Mouse (Mus musculus): ENCODE measurements around the gene Habp4. TPM values are rescaled to one million over a fixed set of nuclear protein-coding genes. Genes with fewer than 3 reads are reported as not detected.

The Habp4 gene
- polyA plus RNA-seq, 1 experiment from 2014 or later = 10.0 TPM

GRCm38 (mm10) chr13:64198310-64198709, 36.7 kb downstream of the Habp4 start:
- H3K36me3 ChIP-seq (replicated peaks) = no peaks in the 10 kb centered on the region
- H3K27me3 ChIP-seq = no peaks in the 10 kb centered on the region
- no peak overlapping the region for H3K4me3 ChIP-seq (replicated peaks)
- WGBS (ENCODE audit: insufficient replicate concordance) = 64% methylated on average over 4 of the region's 4 CpGs
- no peak for ATAC-seq (ENCODE audit: insufficient read depth)
- H3K4me1 ChIP-seq (replicated peaks) = no peaks in the 10 kb centered on the region
- no peak overlapping the region for H3K27ac ChIP-seq (replicated peaks)
- no peak overlapping the region for H3K9ac ChIP-seq
- H3K9me3 ChIP-seq (replicated peaks) = no peaks in the 10 kb centered on the region
- no peak overlapping the region for H3K4me2 ChIP-seq

- Histone ChIP-seq H3K36me3 (replicated peaks) (no peaks in the 10 kb centered on the region), H3K4me1 (replicated peaks) (0 out of 2 replicates have a peak, but pooled peaks cover 2% of the 10 kb centered on the region), H3K4me2 (no peak overlapping the region), H3K9ac (no peak overlapping the region), H3K27ac (replicated peaks) (no peak overlapping the region), H3K27me3 (no peaks in the 10 kb centered on the region), H3K9me3 (replicated peaks) (no peaks in the 10 kb centered on the region), H3K4me3 (replicated peaks) (no peak overlapping the region)
- no peak for ATAC-seq (ENCODE audit: insufficient read depth)
- 52% methylated on average over 4 of the region's 4 CpGs for WGBS (ENCODE audit: insufficient replicate concordance)
Measured at GRCm38 (mm10) chr13:64200911-64201310, 39.3 kb downstream of the Habp4 start.

GRCm38 (mm10) chr13:64204726-64205125, 43.1 kb downstream of the Habp4 start:
- no peak for ATAC-seq (ENCODE audit: insufficient read depth)

DNA sequence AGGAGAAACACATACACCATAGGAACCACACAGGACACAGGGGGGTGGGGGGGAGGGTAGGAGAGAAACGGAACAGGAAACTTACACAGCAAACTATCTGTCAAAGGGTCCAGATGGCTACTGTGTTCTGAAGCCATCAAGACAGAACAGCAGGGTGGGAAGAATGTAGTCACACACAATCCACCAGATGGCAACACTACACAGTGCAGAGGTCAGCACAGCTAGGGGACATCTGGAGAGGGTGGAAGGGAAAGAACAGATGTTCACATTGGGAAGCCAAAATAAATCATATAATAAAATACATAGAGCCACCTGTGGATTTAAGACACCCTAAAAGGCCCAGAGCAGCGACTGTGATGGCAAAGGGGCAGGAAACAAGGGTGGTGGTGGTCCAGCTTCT, 43.6 kb downstream of the Habp4 start:
- H3K4me2 ChIP-seq = no peak overlapping the region
- H3K27ac ChIP-seq (replicated peaks) = no peak overlapping the region
- H3K9me3 ChIP-seq (replicated peaks) = no peaks in the 10 kb centered on the region
- WGBS (ENCODE audit: insufficient replicate concordance) = 32% methylated on average over 2 of the region's 2 CpGs
- H3K4me1 ChIP-seq (replicated peaks) = 0 out of 2 replicates have a peak, but pooled peaks cover 2% of the 10 kb centered on the region
- H3K9ac ChIP-seq = no peak overlapping the region
- H3K27me3 ChIP-seq = no peaks in the 10 kb centered on the region
- no peak for ATAC-seq (ENCODE audit: insufficient read depth)
- H3K4me3 ChIP-seq (replicated peaks) = no peak overlapping the region
- 0 out of 2 replicates have a peak, but pooled peaks cover 3% of the 10 kb centered on the region for H3K36me3 ChIP-seq (replicated peaks)

More at GRCm38 (mm10) chr13:64204726-64205125, 43.1 kb downstream of the Habp4 start:
- Histone ChIP-seq H3K27ac (replicated peaks) (no peak overlapping the region), H3K27me3 (no peaks in the 10 kb centered on the region), H3K36me3 (replicated peaks) (0 out of 2 replicates have a peak, but pooled peaks cover 3% of the 10 kb centered on the region), H3K4me3 (replicated peaks) (no peak overlapping the region), H3K9ac (no peak overlapping the region), H3K4me1 (replicated peaks) (0 out of 2 replicates have a peak, but pooled peaks cover 2% of the 10 kb centered on the region), H3K4me2 (no peak overlapping the region), H3K9me3 (replicated peaks) (no peaks in the 10 kb centered on the region)
- 48% methylated on average over 2 of the region's 2 CpGs for WGBS (ENCODE audit: insufficient replicate concordance)

GRCm38 (mm10) chr13:64208146-64208545, 46.5 kb downstream of the Habp4 start:
- H3K4me1 ChIP-seq (replicated peaks) = 0 out of 2 replicates have a peak, but pooled peaks cover 2% of the 10 kb centered on the region
- H3K27me3 ChIP-seq = no peaks in the 10 kb centered on the region
- no peak overlapping the region for H3K9ac ChIP-seq
- H3K27ac ChIP-seq (replicated peaks) = no peak overlapping the region
- WGBS (ENCODE audit: insufficient replicate concordance) = 74% methylated on average over 6 of the region's 6 CpGs
- H3K4me2 ChIP-seq = no peak overlapping the region
- H3K9me3 ChIP-seq (replicated peaks) = no peaks in the 10 kb centered on the region
- ATAC-seq (ENCODE audit: insufficient read depth) = no peak
- H3K4me3 ChIP-seq (replicated peaks) = no peak overlapping the region
- H3K36me3 ChIP-seq (replicated peaks) = 0 out of 2 replicates have a peak, but pooled peaks cover 3% of the 10 kb centered on the region

DNA sequence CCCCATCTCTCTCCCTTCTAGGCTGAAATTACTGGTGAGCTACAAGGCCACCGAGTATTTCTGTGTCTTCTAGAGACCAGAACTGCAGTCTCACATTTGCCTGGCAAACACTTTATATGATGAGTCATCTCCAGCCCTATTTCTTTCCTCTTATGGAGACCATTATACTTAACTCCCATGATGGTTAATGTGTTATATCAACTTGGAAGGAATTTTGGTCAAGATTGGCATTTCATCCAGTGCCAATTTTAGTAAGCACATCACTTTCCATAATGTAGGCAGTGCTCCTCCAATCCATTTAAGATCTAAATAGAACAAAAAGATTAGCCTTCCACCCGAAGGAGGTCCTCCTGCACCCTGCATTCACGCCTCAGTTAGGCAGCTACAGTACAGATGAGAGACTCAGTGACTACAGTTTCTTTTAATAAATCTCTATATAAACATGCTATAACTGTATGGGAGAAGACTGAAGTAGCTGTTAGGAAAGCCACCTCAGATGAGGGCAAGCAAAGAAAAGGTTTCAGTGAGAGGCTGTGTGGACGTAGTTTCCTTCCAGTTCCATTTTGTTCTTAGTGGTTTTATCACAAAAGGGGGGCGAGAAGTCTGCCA, 50.5 kb downstream of the Habp4 start:
- WGBS (ENCODE audit: insufficient replicate concordance) = 59% methylated on average over 5 of the region's 5 CpGs
- Histone ChIP-seq H3K4me2 (no peak overlapping the region), H3K4me3 (replicated peaks) (no peak overlapping the region), H3K9ac (no peak overlapping the region), H3K27ac (replicated peaks) (no peak overlapping the region), H3K4me1 (replicated peaks) (no peaks in the 10 kb centered on the region), H3K36me3 (replicated peaks) (0 out of 2 replicates have a peak, but pooled peaks cover 3% of the 10 kb centered on the region), H3K27me3 (no peaks in the 10 kb centered on the region), H3K9me3 (replicated peaks) (no peaks in the 10 kb centered on the region)
- ATAC-seq (ENCODE audit: insufficient read depth) = no peak

GRCm38 (mm10) chr13:64214891-64215290, 53.3 kb downstream of the Habp4 start:
- H3K27me3 ChIP-seq = no peaks in the 10 kb centered on the region
- no peak overlapping the region for H3K4me3 ChIP-seq (replicated peaks)
- H3K36me3 ChIP-seq (replicated peaks) = no peaks in the 10 kb centered on the region
- no peak for ATAC-seq (ENCODE audit: insufficient read depth)
- no peak overlapping the region for H3K4me2 ChIP-seq
- H3K4me1 ChIP-seq (replicated peaks) = no peaks in the 10 kb centered on the region
- H3K9me3 ChIP-seq (replicated peaks) = no peaks in the 10 kb centered on the region
- H3K27ac ChIP-seq (replicated peaks) = no peak overlapping the region
- 71% methylated on average over 5 of the region's 5 CpGs for WGBS (ENCODE audit: insufficient replicate concordance)
- no peak overlapping the region for H3K9ac ChIP-seq

- H3K9ac ChIP-seq = no peak overlapping the region
- H3K4me3 ChIP-seq (replicated peaks) = no peak overlapping the region
- no peaks in the 10 kb centered on the region for H3K9me3 ChIP-seq (replicated peaks)
- H3K36me3 ChIP-seq (replicated peaks) = no peaks in the 10 kb centered on the region
- H3K4me2 ChIP-seq = no peak overlapping the region
- H3K4me1 ChIP-seq (replicated peaks) = no peaks in the 10 kb centered on the region
- WGBS (ENCODE audit: insufficient replicate concordance) = 69% methylated on average over 3 of the region's 3 CpGs
- no peaks in the 10 kb centered on the region for H3K27me3 ChIP-seq
- no peak for ATAC-seq (ENCODE audit: insufficient read depth)
- H3K27ac ChIP-seq (replicated peaks) = no peak overlapping the region
Measured at GRCm38 (mm10) chr13:64225738-64226137, 64.1 kb downstream of the Habp4 start.

GRCm38 (mm10) chr13:64226725-64227124, 65.1 kb downstream of the Habp4 start:
- H3K9ac ChIP-seq = no peak overlapping the region
- ATAC-seq (ENCODE audit: insufficient read depth) = no peak
- H3K9me3 ChIP-seq (replicated peaks) = no peaks in the 10 kb centered on the region
- H3K27ac ChIP-seq (replicated peaks) = no peak overlapping the region
- no peaks in the 10 kb centered on the region for H3K4me1 ChIP-seq (replicated peaks)
- no peak overlapping the region for H3K4me2 ChIP-seq
- 68% methylated on average over 4 of the region's 4 CpGs for WGBS (ENCODE audit: insufficient replicate concordance)
- no peak overlapping the region for H3K4me3 ChIP-seq (replicated peaks)
- no peaks in the 10 kb centered on the region for H3K36me3 ChIP-seq (replicated peaks)
- H3K27me3 ChIP-seq = no peaks in the 10 kb centered on the region

DNA sequence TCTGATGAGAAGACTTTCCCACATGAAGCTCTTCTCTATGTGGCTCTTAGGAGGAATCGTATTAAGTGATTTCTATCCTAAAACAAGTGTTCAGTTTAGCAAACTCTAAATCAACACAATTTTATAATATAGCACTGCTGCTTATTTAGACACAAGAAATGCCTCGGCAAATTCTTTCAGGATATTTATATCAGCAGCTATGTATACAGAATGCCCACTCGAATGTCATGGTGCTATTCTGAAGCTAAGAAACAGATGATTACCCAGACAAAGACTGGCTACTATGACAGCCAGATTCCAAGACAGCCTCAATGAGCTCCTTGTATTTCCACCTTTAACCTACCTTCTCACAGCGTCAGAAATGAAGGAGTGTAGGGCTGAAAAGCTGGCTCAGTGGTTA, 71.5 kb downstream of the Habp4 start:
- H3K4me2 ChIP-seq = no peak overlapping the region
- no peak for ATAC-seq (ENCODE audit: insufficient read depth)
- H3K36me3 ChIP-seq (replicated peaks) = no peaks in the 10 kb centered on the region
- no peaks in the 10 kb centered on the region for H3K9me3 ChIP-seq (replicated peaks)
- H3K9ac ChIP-seq = no peak overlapping the region
- peaks cover 25% of the 10 kb centered on the region for H3K4me1 ChIP-seq (replicated peaks)
- H3K4me3 ChIP-seq (replicated peaks) = no peak overlapping the region
- no peaks in the 10 kb centered on the region for H3K27me3 ChIP-seq
- WGBS (ENCODE audit: insufficient replicate concordance) = 60% methylated on average over 4 of the region's 4 CpGs
- H3K27ac ChIP-seq (replicated peaks) = no peak overlapping the region

- H3K9ac ChIP-seq = no peak overlapping the region
- WGBS (ENCODE audit: insufficient replicate concordance) = 75% methylated on average over 4 of the region's 4 CpGs
- no peak for ATAC-seq (ENCODE audit: insufficient read depth)
- no peak overlapping the region for H3K27ac ChIP-seq (replicated peaks)
- no peak overlapping the region for H3K4me3 ChIP-seq (replicated peaks)
- H3K36me3 ChIP-seq (replicated peaks) = no peaks in the 10 kb centered on the region
- no peak overlapping the region for H3K4me2 ChIP-seq
- no peaks in the 10 kb centered on the region for H3K27me3 ChIP-seq
- H3K4me1 ChIP-seq (replicated peaks) = peaks cover 28% of the 10 kb centered on the region
- H3K9me3 ChIP-seq (replicated peaks) = no peaks in the 10 kb centered on the region
Measured at GRCm38 (mm10) chr13:64235062-64235715, 73.6 kb downstream of the Habp4 start.

All from liver, embryonic 15.5 days (tissue).